Mouse (Mus musculus): Measurements from ENCODE around the gene Thyn1.

DNA sequence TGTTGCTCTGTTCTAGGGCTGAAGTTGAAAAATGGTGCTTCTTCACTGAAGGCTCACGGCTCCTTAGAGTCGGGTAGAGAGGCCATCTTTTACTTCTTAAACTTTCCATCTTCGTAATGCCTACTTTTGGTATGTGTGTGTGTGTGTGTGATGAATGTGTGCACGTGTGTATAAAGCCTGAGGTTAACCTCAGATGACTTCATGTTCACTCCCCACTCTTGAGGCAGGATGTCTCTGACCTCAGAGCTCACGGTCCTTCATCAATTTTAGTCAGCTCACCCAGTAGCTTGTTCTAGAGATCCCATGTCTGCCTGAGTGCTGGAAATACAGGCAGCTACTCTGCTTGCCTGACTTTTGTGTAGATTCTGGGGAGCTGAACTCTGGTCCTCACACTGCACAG is 44.4 kb downstream of the Thyn1 start:
- TF ChIP-seq CTCF (IDR thresholded peaks at IDR 0.05; ENCODE audit: insufficient read depth, low read length), result no peak
- no peak for TF ChIP-seq POLR2A (IDR thresholded peaks at IDR 0.05; ENCODE audit: borderline replicate concordance, extremely low read depth, low read depth, low read length)

Measured in lung, adult 2 months (tissue).